Mouse (Mus musculus) testis, adult 2 months (tissue): ENCODE measurements at regions not wholly inside any gene's neighbourhood (a gene's known extent, or its start where the extent isn't known, plus 50 kb on each side); places are given as distances from the start of the nearest gene placed in this dataset.

Experiments
- H3K27ac ChIP-seq: fragments of 200-500 bp; 2 replicates; pipeline ENCODE4 v1.5.1; 2012; ENCODE audit warnings: low read depth, low read length; ENCODE audit not compliant: control insufficient read depth, insufficient read depth
- H3K27me3 ChIP-seq: fragments of 200-500 bp; 2 replicates; pipeline ENCODE4 v1.6.1; 2012; ENCODE audit warnings: mild to moderate bottlenecking, low read length, moderate library complexity; ENCODE audit not compliant: control insufficient read depth, insufficient read depth
- H3K36me3 ChIP-seq: fragments of 200-500 bp; 2 replicates; pipeline ENCODE4 v1.6.1; 2012; ENCODE audit warnings: mild to moderate bottlenecking, low read length; ENCODE audit not compliant: control insufficient read depth, insufficient read depth
- H3K4me1 ChIP-seq: fragments of 200-500 bp; 2 replicates; pipeline ENCODE4 v1.6.1; 2012; ENCODE audit warnings: low read length; ENCODE audit not compliant: control insufficient read depth, insufficient read depth
- H3K4me3 ChIP-seq: fragments of 200-500 bp; 2 replicates; pipeline ENCODE4 v1.5.1; 2012; ENCODE audit warnings: low read depth, mild to moderate bottlenecking, low read length, moderate library complexity, mixed read lengths; ENCODE audit not compliant: control insufficient read depth
- CTCF ChIP-seq: fragments of 200-500 bp; IDR thresholded peaks from 2 replicates; pipeline ENCODE4 v1.5.1; 2012; ENCODE audit warnings: low read depth, mild to moderate bottlenecking, inconsistent platforms, low read length, moderate library complexity; ENCODE audit not compliant: control insufficient read depth, insufficient read depth, insufficient replicate concordance
- POLR2A ChIP-seq: fragments of 200-500 bp; IDR thresholded peaks from 2 replicates; pipeline ENCODE4 v1.6.1; 2012; ENCODE audit warnings: low read depth, mild to moderate bottlenecking, inconsistent platforms, low read length, moderate library complexity; ENCODE audit not compliant: control insufficient read depth

GRCm38 (mm10) chr6:94385531-94385930, 101.8 kb upstream of the Magi1 start:
- H3K36me3 ChIP-seq = no peaks in the 10 kb centered on the region
- H3K27ac ChIP-seq = no peak overlapping the region
- H3K4me1 ChIP-seq = no peaks in the 10 kb centered on the region
- H3K27me3 ChIP-seq = no peaks in the 10 kb centered on the region
- no peak overlapping the region for H3K4me3 ChIP-seq
- TF ChIP-seq CTCF (no peak), POLR2A (no peak)

DNA sequence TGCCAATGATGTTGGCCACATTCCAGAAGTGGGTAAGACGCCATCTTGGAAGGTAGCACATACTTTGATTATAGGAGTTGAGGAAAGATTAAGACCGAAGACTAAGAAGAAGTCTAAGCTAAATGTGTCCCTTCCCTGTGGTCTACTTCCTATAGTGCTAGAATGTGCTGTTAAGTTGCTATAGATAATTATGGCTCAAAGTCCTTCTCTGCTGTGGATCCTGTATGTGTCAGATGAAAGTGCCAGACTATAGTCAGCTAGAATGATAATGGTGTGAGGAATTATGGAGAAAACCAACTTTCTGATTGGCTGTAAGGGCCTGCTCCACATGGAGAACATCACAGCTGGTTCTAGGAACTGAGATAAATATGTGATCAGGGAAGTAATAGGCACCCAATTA, 86.3 kb upstream of the Magi1 start:
- H3K4me3 ChIP-seq = no peak overlapping the region
- H3K4me1 ChIP-seq = no peaks in the 10 kb centered on the region
- H3K27ac ChIP-seq = no peak overlapping the region
- H3K36me3 ChIP-seq = no peaks in the 10 kb centered on the region
- no peak for TF ChIP-seq CTCF
- TF ChIP-seq POLR2A = no peak
- H3K27me3 ChIP-seq = no peaks in the 10 kb centered on the region

- no peaks in the 10 kb centered on the region for H3K4me1 ChIP-seq
- no peak overlapping the region for H3K4me3 ChIP-seq
- H3K27ac ChIP-seq = no peak overlapping the region
- TF ChIP-seq CTCF (no peak), POLR2A (no peak)
- H3K36me3 ChIP-seq = no peaks in the 10 kb centered on the region
- no peaks in the 10 kb centered on the region for H3K27me3 ChIP-seq
These were observed 80.2 kb upstream of the Magi1 start for GRCm38 (mm10) chr6:94363951-94364350.

DNA sequence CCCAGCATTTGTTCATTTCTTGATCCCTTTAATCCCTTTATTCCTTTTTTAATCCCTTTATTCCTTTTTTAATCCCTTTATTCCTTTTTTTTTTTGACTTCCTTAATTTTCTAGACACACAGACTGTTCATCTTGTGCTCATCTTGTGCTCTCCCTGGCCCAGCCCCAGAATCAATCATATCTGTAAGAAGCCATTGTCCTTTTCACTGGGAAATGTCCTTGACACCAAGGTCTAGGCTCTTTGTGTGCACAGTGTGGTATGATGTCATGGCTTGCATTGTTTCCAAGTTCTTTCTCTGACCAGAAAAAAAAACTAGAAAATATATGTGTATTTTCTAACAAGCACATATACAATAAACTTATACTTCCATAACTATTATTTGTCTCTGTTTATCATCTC, 78.9 kb upstream of the Magi1 start:
- H3K27ac ChIP-seq = no peak overlapping the region
- H3K27me3 ChIP-seq = no peaks in the 10 kb centered on the region
- H3K4me3 ChIP-seq = no peak overlapping the region
- no peaks in the 10 kb centered on the region for H3K4me1 ChIP-seq
- TF ChIP-seq POLR2A (no peak), CTCF (no peak)
- H3K36me3 ChIP-seq = no peaks in the 10 kb centered on the region

DNA sequence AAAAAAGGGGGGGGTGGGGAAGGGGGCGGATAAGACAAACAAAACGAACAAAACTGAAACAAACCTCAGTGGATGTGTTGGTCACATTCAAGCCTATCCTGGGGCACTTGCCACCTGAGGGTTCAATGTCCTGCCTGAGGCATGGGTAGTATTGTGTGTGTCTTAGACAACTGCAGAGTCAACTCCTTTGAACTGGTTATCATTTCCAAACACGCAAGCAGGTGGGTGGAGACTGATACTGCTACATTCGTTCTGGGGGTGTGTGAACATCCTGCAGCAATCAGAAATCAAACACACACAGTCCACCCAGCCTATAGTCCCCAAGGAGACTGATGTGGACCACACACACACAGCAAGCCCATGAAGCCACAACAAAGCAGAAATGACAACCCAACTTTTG, 73.9 kb upstream of the Magi1 start:
- TF ChIP-seq POLR2A (no peak), CTCF (no peak)
- no peaks in the 10 kb centered on the region for H3K27me3 ChIP-seq
- H3K36me3 ChIP-seq = no peaks in the 10 kb centered on the region
- no peaks in the 10 kb centered on the region; the same call in 1 of the 2 replicates for H3K4me1 ChIP-seq
- no peak overlapping the region for H3K27ac ChIP-seq
- H3K4me3 ChIP-seq = no peak overlapping the region; the same call in 1 of the 2 replicates

GRCm38 (mm10) chr6:94354451-94355095, 70.9 kb upstream of the Magi1 start:
- H3K27me3 ChIP-seq = no peaks in the 10 kb centered on the region
- TF ChIP-seq CTCF (no peak), POLR2A (no peak)
- no peaks in the 10 kb centered on the region; the same call in 1 of the 2 replicates for H3K4me1 ChIP-seq
- no peak overlapping the region for H3K4me3 ChIP-seq
- H3K27ac ChIP-seq = no peak overlapping the region
- no peaks in the 10 kb centered on the region for H3K36me3 ChIP-seq

DNA sequence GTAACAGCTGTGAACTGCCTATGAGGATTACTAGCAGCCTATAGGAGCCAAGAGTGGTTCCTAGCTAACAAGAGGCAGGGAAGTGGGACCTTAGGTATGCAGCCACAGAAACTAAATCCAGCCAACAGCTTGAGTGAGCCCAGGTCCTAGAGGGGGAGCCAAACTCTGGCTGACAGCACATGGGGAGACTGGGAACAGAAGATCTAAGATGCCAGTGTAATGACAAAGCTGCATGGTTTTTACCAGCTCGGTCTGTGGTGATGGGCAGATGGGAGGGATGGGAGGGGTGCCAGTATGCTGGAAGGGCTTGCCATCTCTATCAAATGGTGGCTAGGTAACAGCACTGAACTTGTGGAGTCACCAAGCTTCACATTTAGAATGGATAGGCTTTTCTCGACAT, 60.6 kb upstream of the Magi1 start:
- Histone ChIP-seq H3K27me3 (no peaks in the 10 kb centered on the region), H3K36me3 (no peaks in the 10 kb centered on the region), H3K4me1 (no peaks in the 10 kb centered on the region), H3K4me3 (no peak overlapping the region), H3K27ac (no peak overlapping the region)
- no peak for TF ChIP-seq POLR2A
- no peak for TF ChIP-seq CTCF
